Mouse (Mus musculus) forelimb bud, embryonic 11.5 days (tissue): Measurements from ENCODE around the gene Gm20929.
"Not testable (repeated sequence)": the region's sequence is repeated elsewhere in the genome, so short reads cannot be mapped to it uniquely, and the experiment has no call there.

Source experiments
- DNase-seq: peaks from one replicate; pipeline ENCODE4 v3.0.0-alpha.2; 2012; ENCODE audit warnings: low read depth, low spot score

Gm20929 gene

DNA sequence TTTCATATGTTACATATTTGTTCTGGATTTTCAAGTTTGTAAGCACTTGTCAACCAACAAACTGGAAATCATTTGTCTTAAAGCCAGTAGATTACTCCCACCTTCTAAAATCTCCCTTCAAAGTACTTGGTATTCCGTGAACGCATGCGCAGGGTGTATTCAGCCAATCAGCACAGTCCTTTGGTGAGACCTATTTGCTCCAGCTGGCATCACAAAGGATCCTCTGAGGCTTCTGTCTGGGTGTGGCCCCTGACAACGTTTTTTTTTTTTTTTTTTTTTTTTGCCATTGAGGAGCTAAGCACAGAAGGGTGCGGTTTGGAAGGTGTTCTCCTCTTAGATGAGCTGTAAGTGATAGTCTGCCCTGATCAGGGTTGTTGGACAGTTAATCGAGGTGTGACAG is at the start of gene Gm20929:
Gm20929 (plus strand) TSS at position 301 of the 400 bp plus-strand sequence.
- DNase-seq: not testable (repeated sequence)
